Mouse (Mus musculus): ENCODE data around the gene Hoxa2. TPM values are rescaled to one million over a fixed set of nuclear protein-coding genes. Genes with fewer than 3 reads are reported as not detected.

The Hoxa2 gene
- total RNA-seq, 1 experiment: 0.27 TPM

- TF ChIP-seq MAFK (IDR thresholded peaks at IDR 0.05; ENCODE audit: insufficient read depth, low read depth, low read length) (no peak), ZC3H11A (IDR thresholded peaks at IDR 0.05; ENCODE audit: borderline replicate concordance, low read depth, low read length) (no peak), HCFC1 (IDR thresholded peaks at IDR 0.05; ENCODE audit: borderline replicate concordance, insufficient read depth, low read length) (no peak), CHD2 (IDR thresholded peaks at IDR 0.05; ENCODE audit: low read depth, low read length) (no peak), ZNF384 (IDR thresholded peaks at IDR 0.05; ENCODE audit: low read depth, low read length) (no peak)
- in situ Hi-C loops (cut with MboI; ENCODE audit: low sequenced_read_pairs in 2 of 2, unreplicated experiment in 2 of 2): no loop called here
- Histone ChIP-seq H3K9ac (ENCODE audit: insufficient read depth, low read depth, low read length, poor library complexity, severe bottlenecking) (no peak overlapping the region), H3K4me1 (ENCODE audit: control insufficient read depth in 2 of 2, insufficient read depth in 2 of 2, low read length in 2 of 2, poor library complexity in 1 of 2) (peaks cover 0 to 8% of the 10 kb centered on the region in 2 experiments; a peak in 1 of 4 replicates), H3K4me3 (ENCODE audit: insufficient read depth in 1 of 2, low read depth in 1 of 2, low read length in 2 of 2, poor library complexity in 1 of 2, severe bottlenecking in 1 of 2) (no peak overlapping the region), H3K36me3 (ENCODE audit: control insufficient read depth, insufficient read depth, low read length, poor library complexity, severe bottlenecking) (no peaks in the 10 kb centered on the region), H3K27ac (ENCODE audit: insufficient read depth, low read depth, low read length, poor library complexity, severe bottlenecking) (no peak overlapping the region), H3K9me3 (ENCODE audit: control insufficient read depth, insufficient read depth, low read depth, low read length) (no peaks in the 10 kb centered on the region)
- DNase-seq (ENCODE audit: low read depth, low spot score): no peak
Observed at GRCm38 (mm10) chr6:52153270-52153669, 11.4 kb downstream of the Hoxa2 start.

GRCm38 (mm10) chr6:52152226-52153193 is 12.1 kb downstream of the Hoxa2 start:
- H3K36me3 ChIP-seq (ENCODE audit: control insufficient read depth, insufficient read depth, low read length, poor library complexity, severe bottlenecking): no peaks in the 10 kb centered on the region
- H3K27ac ChIP-seq (ENCODE audit: insufficient read depth, low read depth, low read length, poor library complexity, severe bottlenecking): no peak overlapping the region
- H3K9ac ChIP-seq (ENCODE audit: insufficient read depth, low read depth, low read length, poor library complexity, severe bottlenecking): no peak overlapping the region
- TF ChIP-seq HCFC1 (IDR thresholded peaks at IDR 0.05; ENCODE audit: borderline replicate concordance, insufficient read depth, low read length) (no peak), ZNF384 (IDR thresholded peaks at IDR 0.05; ENCODE audit: low read depth, low read length) (no peak), ZC3H11A (IDR thresholded peaks at IDR 0.05; ENCODE audit: borderline replicate concordance, low read depth, low read length) (no peak), MAFK (IDR thresholded peaks at IDR 0.05; ENCODE audit: insufficient read depth, low read depth, low read length) (no peak)
- H3K4me3 ChIP-seq (ENCODE audit: insufficient read depth in 1 of 2, low read depth in 1 of 2, low read length in 2 of 2, poor library complexity in 1 of 2, severe bottlenecking in 1 of 2): no peak overlapping the region
- in situ Hi-C loops (cut with MboI; ENCODE audit: low sequenced_read_pairs in 2 of 2, unreplicated experiment in 2 of 2): no loop called here
- H3K4me1 ChIP-seq (ENCODE audit: control insufficient read depth in 2 of 2, insufficient read depth in 2 of 2, low read length in 2 of 2, poor library complexity in 1 of 2): peaks cover 0 to 7% of the 10 kb centered on the region in 2 experiments; a peak in 1 of 4 replicates
- no peak for DNase-seq (ENCODE audit: low read depth, low spot score)
- H3K9me3 ChIP-seq (ENCODE audit: control insufficient read depth, insufficient read depth, low read depth, low read length): no peaks in the 10 kb centered on the region

GRCm38 (mm10) chr6:52151571-52151970 is 13.1 kb downstream of the Hoxa2 start:
- H3K27ac ChIP-seq (ENCODE audit: insufficient read depth, low read depth, low read length, poor library complexity, severe bottlenecking): no peak overlapping the region
- no peak overlapping the region for H3K4me3 ChIP-seq (ENCODE audit: insufficient read depth in 1 of 2, low read depth in 1 of 2, low read length in 2 of 2, poor library complexity in 1 of 2, severe bottlenecking in 1 of 2)
- in situ Hi-C loops (cut with MboI; ENCODE audit: low sequenced_read_pairs in 2 of 2, unreplicated experiment in 2 of 2): no loop called here
- TF ChIP-seq MAFK (IDR thresholded peaks at IDR 0.05; ENCODE audit: insufficient read depth, low read depth, low read length): no peak
- TF ChIP-seq ZC3H11A (IDR thresholded peaks at IDR 0.05; ENCODE audit: borderline replicate concordance, low read depth, low read length): no peak
- TF ChIP-seq CHD2 (IDR thresholded peaks at IDR 0.05; ENCODE audit: low read depth, low read length): no peak
- no peak for TF ChIP-seq ZNF384 (IDR thresholded peaks at IDR 0.05; ENCODE audit: low read depth, low read length)
- no peak for TF ChIP-seq HCFC1 (IDR thresholded peaks at IDR 0.05; ENCODE audit: borderline replicate concordance, insufficient read depth, low read length)
- no peaks in the 10 kb centered on the region for H3K36me3 ChIP-seq (ENCODE audit: control insufficient read depth, insufficient read depth, low read length, poor library complexity, severe bottlenecking)
- no peak for DNase-seq (ENCODE audit: low read depth, low spot score)
- H3K9ac ChIP-seq (ENCODE audit: insufficient read depth, low read depth, low read length, poor library complexity, severe bottlenecking): no peak overlapping the region
- H3K4me1 ChIP-seq (ENCODE audit: control insufficient read depth in 2 of 2, insufficient read depth in 2 of 2, low read length in 2 of 2, poor library complexity in 1 of 2): peaks cover 0 to 3% of the 10 kb centered on the region in 2 experiments; a peak in 1 of 4 replicates
- no peaks in the 10 kb centered on the region for H3K9me3 ChIP-seq (ENCODE audit: control insufficient read depth, insufficient read depth, low read depth, low read length)

GRCm38 (mm10) chr6:52150401-52150966 is 14.1 kb downstream of the Hoxa2 start:
- no peak overlapping the region; the same call in 1 of the 2 replicates for H3K9ac ChIP-seq (ENCODE audit: insufficient read depth, low read depth, low read length, poor library complexity, severe bottlenecking)
- H3K4me3 ChIP-seq (ENCODE audit: insufficient read depth in 1 of 2, low read depth in 1 of 2, low read length in 2 of 2, poor library complexity in 1 of 2, severe bottlenecking in 1 of 2): 0 out of 4 replicates have a peak overlapping the region, but pooled peaks of 1 of the 2 experiments have one; percentile 19
- TF ChIP-seq ZC3H11A (IDR thresholded peaks at IDR 0.05; ENCODE audit: borderline replicate concordance, low read depth, low read length) (no peak), HCFC1 (IDR thresholded peaks at IDR 0.05; ENCODE audit: borderline replicate concordance, insufficient read depth, low read length) (no peak), MAFK (IDR thresholded peaks at IDR 0.05; ENCODE audit: insufficient read depth, low read depth, low read length) (no peak), CHD2 (IDR thresholded peaks at IDR 0.05; ENCODE audit: low read depth, low read length) (no peak), ZNF384 (IDR thresholded peaks at IDR 0.05; ENCODE audit: low read depth, low read length) (no peak)
- H3K9me3 ChIP-seq (ENCODE audit: control insufficient read depth, insufficient read depth, low read depth, low read length): no peaks in the 10 kb centered on the region
- no peak for DNase-seq (ENCODE audit: low read depth, low spot score)
- no peaks in the 10 kb centered on the region for H3K36me3 ChIP-seq (ENCODE audit: control insufficient read depth, insufficient read depth, low read length, poor library complexity, severe bottlenecking)
- in situ Hi-C loops (cut with MboI; ENCODE audit: low sequenced_read_pairs in 2 of 2, unreplicated experiment in 2 of 2): no loop called here
- H3K27ac ChIP-seq (ENCODE audit: insufficient read depth, low read depth, low read length, poor library complexity, severe bottlenecking): no peak overlapping the region
- peaks cover 0 to 3% of the 10 kb centered on the region in 2 experiments; a peak in 1 of 4 replicates for H3K4me1 ChIP-seq (ENCODE audit: control insufficient read depth in 2 of 2, insufficient read depth in 2 of 2, low read length in 2 of 2, poor library complexity in 1 of 2)

Measured in ES-E14 (cell line).